Mouse (Mus musculus) 3134 (cell line): Measurements from ENCODE around the gene Rita1.
A peak's percentile ranks its signal among the peaks of the same experiment; 100 is the strongest.

ENCODE experiments used
- DNase-seq: peaks from one replicate; pipeline ENCODE4 v3.0.0-alpha.2; 2011; ENCODE audit warnings: low spot score; ENCODE audit not compliant: insufficient read length; ENCODE audit errors: extremely low read depth

Gene Rita1

DNA sequence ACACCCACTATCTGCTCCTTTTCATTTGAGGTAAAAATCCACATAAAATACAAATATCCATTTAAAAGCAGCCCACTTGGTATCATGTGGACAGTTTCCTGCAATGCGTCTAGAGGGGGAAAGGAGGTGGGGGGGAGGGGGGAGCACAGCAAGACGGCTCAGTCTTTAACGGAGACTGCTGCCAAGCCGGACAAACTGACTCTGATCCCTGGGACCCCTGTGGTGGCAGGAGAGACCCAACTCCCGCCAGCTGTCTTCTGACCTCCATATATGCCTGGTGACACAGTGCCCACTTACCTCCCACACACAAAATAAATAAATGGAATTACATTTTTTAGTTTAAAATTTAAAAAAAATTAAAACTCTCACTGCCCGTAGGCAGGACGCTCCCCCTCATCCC is 8.9 kb downstream of the Rita1 start:
- DNase-seq, result no peak

GRCm38 (mm10) chr5:120602210-120602609 is 10.2 kb downstream of the Rita1 start:
- DNase-seq, result no peak

- no peak for DNase-seq
These were observed 11.3 kb downstream of the Rita1 start for GRCm38 (mm10) chr5:120600946-120601668.

DNA sequence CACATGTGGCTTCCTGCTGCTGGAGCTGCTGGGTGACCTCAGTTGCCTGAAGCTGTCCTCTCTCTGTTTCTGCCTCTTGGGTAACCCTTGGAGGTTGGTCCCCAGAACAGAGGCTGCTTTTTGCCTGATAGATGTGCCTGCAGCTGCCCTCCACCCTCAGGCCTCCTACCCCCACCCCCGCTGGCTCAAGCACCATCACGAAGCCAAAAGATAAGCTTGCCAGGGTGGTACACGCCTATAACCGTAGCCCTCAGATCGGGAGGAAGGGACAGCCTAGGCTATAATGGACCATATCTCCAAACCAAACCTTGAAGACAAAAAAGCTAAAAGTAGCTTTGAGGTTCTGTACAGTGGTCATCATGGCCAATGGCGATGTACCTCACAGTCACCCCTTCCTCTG is 12.8 kb downstream of the Rita1 start:
- no peak for DNase-seq

DNA sequence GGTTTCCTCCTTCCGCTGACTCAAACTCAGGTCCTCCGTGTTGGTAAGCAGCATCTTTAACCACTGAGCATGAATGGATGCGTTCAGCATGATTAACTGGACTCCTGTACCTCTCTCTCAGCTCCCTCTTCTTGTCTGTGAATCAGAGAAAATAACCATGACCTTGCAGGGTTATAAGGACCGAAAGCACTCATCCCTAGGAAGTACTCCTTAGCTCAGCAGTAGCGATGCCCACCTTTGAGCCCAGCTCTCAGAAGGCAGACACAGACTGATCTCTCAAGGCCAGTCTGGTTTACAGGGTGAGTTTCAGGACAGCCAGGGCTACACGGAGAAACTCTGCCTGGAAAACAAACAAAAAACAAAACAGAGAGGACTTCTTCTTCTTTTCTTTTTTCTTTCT is 17.9 kb downstream of the Rita1 start:
- DNase-seq, result no peak

DNA sequence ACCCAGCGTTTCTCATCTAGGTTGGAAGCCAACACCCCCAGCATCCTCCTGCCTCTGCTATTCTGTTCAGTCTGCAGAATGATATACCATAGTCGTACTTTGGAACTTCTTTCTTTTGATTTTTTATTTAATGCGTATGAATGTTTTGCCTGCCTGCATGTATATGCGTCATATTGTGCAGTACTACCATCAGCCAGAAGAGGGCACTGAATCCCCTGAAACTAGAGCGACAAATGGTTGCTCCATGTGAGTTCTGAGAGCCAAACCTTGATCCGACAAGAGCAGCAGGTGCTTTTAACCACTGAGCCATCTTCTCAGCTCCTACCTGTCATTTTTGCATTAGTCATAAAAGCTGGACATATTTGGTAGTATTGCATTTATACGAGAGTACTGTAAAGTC is 20.2 kb downstream of the Rita1 start:
- no peak for DNase-seq

- no peak for DNase-seq
These were observed 21.9 kb downstream of the Rita1 start for GRCm38 (mm10) chr5:120590356-120591010.

GRCm38 (mm10) chr5:120588569-120589094 is 23.8 kb downstream of the Rita1 start, which contains the start of the genes Tpcn1 and Iqcd:
Gene Tpcn1 (minus strand): TSS chr5:120588673.
Gene Iqcd (plus strand): TSS chr5:120589016.
- DNase-seq, result peak; percentile 95

DNA sequence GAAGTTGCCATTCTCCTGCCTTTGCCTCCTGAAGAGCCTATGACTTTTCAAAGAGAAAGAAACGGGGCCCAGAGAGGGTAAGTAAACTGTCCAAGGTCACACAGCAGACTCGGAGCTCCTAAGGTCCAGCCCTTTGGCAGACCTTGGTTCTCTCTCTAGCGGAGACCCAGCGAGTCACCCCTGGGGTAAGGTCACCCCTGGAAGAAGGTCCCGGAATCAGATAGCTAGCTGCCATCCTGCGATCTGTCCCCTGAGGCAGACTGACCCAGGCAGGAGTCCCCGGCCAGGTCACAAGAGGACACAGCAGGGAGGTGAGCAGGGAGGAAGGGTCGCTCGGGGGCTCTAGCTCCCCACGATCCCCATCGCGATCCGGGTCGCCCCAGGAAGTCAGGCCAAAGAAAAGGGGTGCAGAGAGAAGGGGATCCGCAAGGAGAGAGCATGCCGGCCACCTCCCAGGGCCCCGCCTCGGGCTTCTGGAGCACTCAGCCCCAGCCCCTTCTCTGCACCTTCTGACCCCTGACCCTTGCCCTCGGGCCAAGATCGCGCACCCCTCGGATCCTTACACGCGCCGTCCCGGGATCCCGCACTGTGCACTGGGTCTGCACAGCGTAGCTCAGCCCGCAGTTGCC is 24.3 kb downstream of the Rita1 start:
- peak; percentile 42 for DNase-seq

DNA sequence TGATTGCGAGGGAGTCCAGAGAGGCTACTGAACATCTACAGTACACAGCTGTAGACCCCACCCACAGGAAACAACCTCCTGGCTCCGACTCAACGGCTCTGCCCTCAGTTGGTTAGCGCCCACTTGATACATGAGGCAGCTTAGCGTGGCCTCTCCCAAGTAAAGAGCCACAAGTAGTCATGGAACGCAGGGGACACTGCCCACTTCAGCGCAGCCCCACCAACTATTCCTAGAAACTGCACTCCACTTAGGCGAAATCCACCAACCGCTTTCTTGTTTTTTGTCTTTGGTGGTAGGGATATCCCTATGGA is 24.8 kb downstream of the Rita1 start:
- DNase-seq, result peak; percentile 43

DNA sequence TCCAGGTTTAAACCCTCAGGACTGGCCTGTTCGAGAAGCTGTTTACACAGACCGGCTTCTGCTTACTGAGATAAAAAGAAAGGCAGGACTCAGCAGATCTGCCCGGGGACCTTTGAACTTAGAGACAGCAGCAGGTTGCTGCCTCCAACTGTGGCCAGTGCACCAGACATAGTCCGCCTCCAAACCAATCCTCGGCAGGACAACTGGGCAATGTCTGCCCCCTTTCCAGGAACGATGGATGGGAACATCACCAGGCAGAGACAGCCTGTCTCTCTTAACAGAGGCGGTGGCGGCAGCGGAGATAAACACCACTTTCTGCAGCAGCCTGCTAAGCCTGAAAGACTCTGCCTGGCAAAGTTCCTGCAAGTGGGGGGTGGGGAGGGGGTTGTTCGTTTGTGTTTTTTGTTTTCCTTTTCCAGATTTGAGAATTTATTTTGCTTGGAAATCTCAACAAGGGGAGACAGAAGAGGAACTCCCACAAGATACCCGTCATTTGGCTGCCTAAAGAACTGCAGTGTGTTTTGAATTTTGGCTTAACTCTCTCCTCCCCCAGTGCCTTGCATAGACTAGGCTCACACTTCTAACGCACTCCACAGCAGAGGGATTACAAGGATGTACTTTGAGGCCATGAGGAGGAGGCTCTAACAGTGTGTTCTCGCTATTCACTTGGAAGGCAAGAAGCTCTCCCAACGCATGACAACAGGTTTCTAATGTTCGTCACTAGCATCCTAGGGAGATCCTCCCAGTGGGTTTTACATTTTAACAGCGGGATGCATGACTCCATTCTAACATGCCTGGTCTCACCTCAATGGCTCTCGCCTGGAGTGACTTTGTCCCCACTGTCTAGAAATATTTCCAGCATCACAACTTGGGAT is 25.4 kb downstream of the Rita1 start:
- no peak for DNase-seq

DNA sequence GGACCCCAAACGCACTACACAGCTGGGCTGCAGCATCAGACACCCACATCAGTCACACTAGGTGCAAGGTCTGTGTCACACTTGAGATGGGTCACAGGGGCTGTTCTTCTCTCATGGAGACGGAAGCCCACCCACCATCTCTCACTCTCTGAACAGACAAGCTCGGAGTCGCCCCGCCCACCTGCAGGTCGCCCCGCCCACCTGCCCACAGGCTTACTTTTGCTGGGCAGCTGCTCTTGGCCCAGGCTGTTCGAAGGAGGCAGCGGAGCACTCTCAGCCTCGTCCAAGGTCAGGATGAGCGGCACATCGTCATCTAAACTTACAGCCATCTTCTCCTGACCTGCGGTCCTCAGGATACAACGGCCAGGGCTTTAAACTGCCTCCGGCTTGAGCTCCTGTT is 27.4 kb downstream of the Rita1 start:
- DNase-seq, result no peak

DNA sequence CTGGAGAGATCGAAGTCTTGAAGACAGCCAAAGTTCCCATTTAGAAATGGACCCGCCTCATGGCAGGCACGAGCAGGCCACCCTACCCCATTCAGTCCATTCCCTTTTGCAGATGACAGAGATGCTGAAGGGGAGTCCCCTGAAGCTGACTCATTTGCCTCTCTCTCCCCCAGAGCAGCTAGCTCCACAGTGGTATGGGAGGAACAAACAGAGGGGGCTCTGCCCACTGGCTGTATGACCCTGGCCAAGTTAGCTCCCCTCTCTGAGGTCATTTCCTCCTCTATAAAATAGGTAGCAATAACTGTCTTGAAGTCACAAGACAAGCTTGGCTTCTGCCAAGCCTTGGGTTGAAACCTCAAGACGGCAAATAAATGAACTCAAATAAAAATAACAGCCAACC is 28.9 kb downstream of the Rita1 start:
- no peak for DNase-seq

- DNase-seq, result peak; percentile 78
These were observed 30.4 kb downstream of the Rita1 start for GRCm38 (mm10) chr5:120582002-120582401.

GRCm38 (mm10) chr5:120579898-120580626 is 32.3 kb downstream of the Rita1 start:
- no peak for DNase-seq

DNA sequence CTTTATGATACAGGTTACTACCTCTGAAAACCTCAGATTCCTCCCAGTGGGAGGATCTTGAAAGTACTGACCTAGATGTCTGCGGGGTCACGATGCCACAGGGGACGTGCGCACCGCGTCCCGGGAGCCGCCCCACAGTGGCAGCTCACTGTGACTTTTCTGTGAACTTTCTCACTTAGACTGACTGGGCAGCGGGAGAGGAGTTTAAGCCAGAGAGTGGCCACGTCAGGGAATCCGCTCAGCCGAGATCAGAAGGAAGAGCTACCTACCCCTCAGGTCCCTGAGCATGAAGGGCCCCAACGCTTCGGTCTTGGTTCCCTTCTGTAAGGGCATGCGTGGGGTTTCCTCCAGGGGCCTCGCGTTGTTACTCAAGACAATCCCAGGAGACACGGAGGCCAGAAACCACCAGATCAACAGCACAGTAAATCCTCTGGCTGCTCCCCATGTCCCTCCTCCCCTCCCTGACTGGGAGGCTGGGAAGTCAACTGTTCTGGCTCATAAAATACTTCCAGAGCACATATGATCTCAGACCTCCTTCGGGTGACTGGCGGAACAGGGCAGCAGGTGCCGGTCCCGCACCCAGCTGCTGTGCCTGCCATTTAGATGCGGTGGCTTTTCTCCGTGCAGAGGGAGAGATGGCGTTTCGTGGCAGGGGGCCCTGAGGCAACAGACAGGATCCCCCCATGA is 33.0 kb downstream of the Rita1 start:
- peak; percentile 82 for DNase-seq

DNA sequence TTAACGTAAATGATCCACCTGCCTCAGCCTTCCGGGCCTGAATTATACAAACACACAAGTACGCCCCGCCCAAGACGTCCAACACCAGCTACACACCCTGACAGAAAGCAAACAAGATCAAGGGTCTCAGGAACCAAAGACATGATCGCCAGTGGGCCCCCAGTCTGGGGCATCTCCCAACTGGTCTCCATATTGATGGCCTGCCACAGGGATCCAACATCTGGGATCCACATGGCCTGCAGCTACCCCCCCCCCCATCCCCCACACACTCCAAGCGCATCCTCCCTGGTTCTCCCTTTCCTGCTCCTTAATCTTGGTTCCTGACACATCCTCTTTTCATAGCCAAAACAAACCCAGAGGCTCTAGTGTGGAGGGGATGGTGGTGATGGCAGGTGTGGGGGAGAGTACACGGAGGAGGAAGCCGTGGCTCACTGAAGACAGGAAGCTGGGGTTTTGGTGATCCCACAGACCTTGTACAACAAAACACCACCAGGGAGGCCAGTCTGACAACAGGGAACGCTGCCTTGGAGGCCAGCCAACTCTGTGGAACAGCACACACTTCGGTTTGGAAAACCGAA is 33.8 kb downstream of the Rita1 start:
- peak; percentile 73 for DNase-seq

DNA sequence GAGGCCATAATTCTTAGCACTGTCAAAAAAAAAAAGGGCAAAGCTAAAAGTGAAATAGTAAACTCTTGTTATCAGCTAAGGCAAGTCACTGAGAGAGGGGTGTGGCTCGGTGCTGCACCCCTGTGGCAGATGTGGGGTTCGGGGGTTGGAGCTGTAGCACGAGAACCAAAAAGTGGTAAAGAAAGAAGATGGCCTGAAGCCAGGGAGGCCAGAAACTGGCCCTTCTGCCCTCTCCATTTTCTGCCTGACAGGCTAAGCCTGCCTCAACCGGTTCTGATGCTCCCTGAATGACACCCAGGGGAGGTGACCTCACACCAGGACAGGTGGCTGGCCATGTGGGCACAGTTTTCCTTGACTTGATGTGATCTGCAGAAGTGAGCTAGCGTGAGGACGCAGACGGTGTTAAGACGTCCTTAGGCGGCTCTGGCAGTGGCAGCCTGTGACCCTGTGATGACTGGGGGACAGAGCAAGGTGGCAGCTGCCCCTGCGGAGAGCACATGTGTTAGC is 34.4 kb downstream of the Rita1 start:
- no peak for DNase-seq

- DNase-seq, result no peak
These were observed 35.5 kb downstream of the Rita1 start for GRCm38 (mm10) chr5:120576781-120577301.
